36 mouse cellular contexts compared by ENCODE assay signal in genomic region chr1:164930006-164930405, GRCm38 (mm10). TPM values are rescaled to one million over a fixed set of nuclear protein-coding genes. Genes with fewer than 3 reads are reported as not detected.
"Had no signal": no experiment of that assay in that cellular context is flagged by ENCODE, and none has a peak within 500 bp of the region (broad histone marks: within the 10 kb centered on the region; RNA-seq: fewer than 3 reads in every experiment).

No protein-coding gene starts in this region.

- H3K27ac ChIP-seq: heart, adult 2 months; heart, embryonic 13.5 days; heart, embryonic 15.5 days; hindbrain, embryonic 13.5 days; hindbrain, embryonic 15.5 days; hindbrain, postnatal 0 days; limb, embryonic 13.5 days; limb, embryonic 15.5 days; liver, embryonic 12.5 days; liver, embryonic 14.5 days had no signal

- H3K4me1 ChIP-seq: heart, embryonic 13.5 days; heart, embryonic 15.5 days; hindbrain, embryonic 13.5 days; hindbrain, embryonic 15.5 days; limb, embryonic 13.5 days; limb, embryonic 15.5 days; liver, embryonic 12.5 days had no signal

- H3K9ac ChIP-seq: heart, embryonic 13.5 days; heart, embryonic 15.5 days; hindbrain, embryonic 13.5 days; hindbrain, embryonic 15.5 days; limb, embryonic 13.5 days; limb, embryonic 15.5 days; liver, embryonic 12.5 days; liver, embryonic 14.5 days had no signal

- H3K4me2 ChIP-seq: heart, embryonic 11.5 days; heart, embryonic 13.5 days; heart, embryonic 15.5 days; hindbrain, embryonic 13.5 days; hindbrain, embryonic 15.5 days; limb, embryonic 13.5 days; limb, embryonic 15.5 days; liver, embryonic 12.5 days had no signal

- H3K9me3 ChIP-seq: heart, embryonic 15.5 days; hindbrain, embryonic 15.5 days; limb, embryonic 13.5 days; limb, embryonic 15.5 days; liver, embryonic 12.5 days had no signal

- ATAC-seq: hindbrain, postnatal 0 days; intestine, embryonic 16.5 days; liver, embryonic 12.5 days had no signal

- H3K4me3 ChIP-seq: heart, adult 2 months; heart, embryonic 13.5 days; heart, embryonic 15.5 days; hindbrain, embryonic 13.5 days; hindbrain, embryonic 15.5 days; limb, embryonic 13.5 days; limb, embryonic 15.5 days; liver, embryonic 12.5 days had no signal

- DNase-seq: gastrocnemius, postnatal 14 days; gastrocnemius, postnatal 36 days; heart, adult 11 months; heart, adult 2 months; heart, postnatal 14 days; heart, postnatal 36 days; kidney, adult 18-20 months; kidney, adult 8-10 months; kidney, postnatal 36 days; layer of hippocampus, postnatal 36 days; left cerebral cortex, postnatal 4 days had no signal

- H3K36me3 ChIP-seq: heart, embryonic 13.5 days; heart, embryonic 15.5 days; hindbrain, embryonic 13.5 days; hindbrain, embryonic 15.5 days; limb, embryonic 13.5 days; limb, embryonic 15.5 days; liver, embryonic 12.5 days had no signal

- H3K27me3 ChIP-seq: heart, embryonic 13.5 days; heart, embryonic 15.5 days; hindbrain, embryonic 13.5 days; hindbrain, embryonic 15.5 days; limb, embryonic 13.5 days; limb, embryonic 15.5 days; liver, embryonic 12.5 days had no signal

RNA-seq across cellular contexts. Expression of gene Xcl1, which starts 5.3 kb away (rescaled TPM):
- total RNA-seq: gastrocnemius, adult 18-20 months; gastrocnemius, adult 8-10 months; gastrocnemius, postnatal 14 days; gastrocnemius, postnatal 36 days; heart, adult 2 months; heart, postnatal 14 days; heart, postnatal 36 days; hindbrain, postnatal 0 days; layer of hippocampus, adult 18-20 months; layer of hippocampus, postnatal 10 days; layer of hippocampus, postnatal 36 days; left cerebral cortex, adult 18-20 months; left cerebral cortex, adult 8-10 months; left cerebral cortex, postnatal 10 days; left cerebral cortex, postnatal 25 days; left cerebral cortex, postnatal 4 days had no signal
- polyA plus RNA-seq: heart, embryonic 11.5 days; heart, embryonic 13.5 days; heart, postnatal 0 days; hindbrain, embryonic 11.5 days; hindbrain, embryonic 13.5 days; hindbrain, embryonic 15.5 days; hindbrain, postnatal 0 days; intestine, embryonic 14.5 days; kidney, embryonic 14.5 days; kidney, embryonic 16.5 days; limb, embryonic 11.5 days; limb, embryonic 13.5 days; limb, embryonic 15.5 days; liver, embryonic 12.5 days; liver, embryonic 14.5 days had no signal
